Comparison of ENCODE assay signal across 7 mouse cellular contexts in genomic region chr3:105714091-105714819, GRCm38 (mm10). TPM values are rescaled to one million over a fixed set of nuclear protein-coding genes. Genes with fewer than 3 reads are reported as not detected.
DNase-seq lines count a peak whose midpoint lies in the region; ATAC-seq lines count a peak whose summit lies in the region.

No protein-coding gene starts in this region.

- no peak overlapping the region for H3K4me2 ChIP-seq in midbrain, embryonic 12.5 days (replicated peaks)

- H3K27ac ChIP-seq in heart, embryonic 10.5 days = peak overlapping the region; percentile 60
- peak overlapping the region; percentile 60 for H3K27ac ChIP-seq in midbrain, embryonic 12.5 days (replicated peaks)

- peaks cover 54% of the 10 kb centered on the region for H3K4me1 ChIP-seq in heart, embryonic 10.5 days
- H3K4me1 ChIP-seq in midbrain, embryonic 12.5 days = peaks cover 18% of the 10 kb centered on the region

- no peaks in the 10 kb centered on the region for H3K27me3 ChIP-seq in heart, embryonic 10.5 days (ENCODE audit: insufficient read depth, poor library complexity, severe bottlenecking)
- H3K27me3 ChIP-seq in midbrain, embryonic 12.5 days = no peaks in the 10 kb centered on the region

- no peak overlapping the region for H3K9ac ChIP-seq in midbrain, embryonic 12.5 days (replicated peaks)

- no peaks in the 10 kb centered on the region for H3K9me3 ChIP-seq in heart, embryonic 10.5 days
- no peaks in the 10 kb centered on the region for H3K9me3 ChIP-seq in midbrain, embryonic 12.5 days

- peaks cover 9% of the 10 kb centered on the region; the same call in 1 of the 2 replicates for H3K36me3 ChIP-seq in heart, embryonic 10.5 days
- no peaks in the 10 kb centered on the region for H3K36me3 ChIP-seq in midbrain, embryonic 12.5 days

- H3K4me3 ChIP-seq in heart, embryonic 10.5 days = no peak overlapping the region
- no peak overlapping the region for H3K4me3 ChIP-seq in midbrain, embryonic 12.5 days

- 12% methylated on average over 8 of the region's 8 CpGs for WGBS in heart, embryonic 10.5 days
- 11% methylated on average over 8 of the region's 8 CpGs for WGBS in midbrain, embryonic 12.5 days

- peak; percentile 49 for ATAC-seq in midbrain, embryonic 12.5 days (ENCODE audit: low FRiP score, low read depth)

- peak; percentile 64 for DNase-seq in adipocyte (ENCODE audit: low spot score)
- DNase-seq in cerebellum, postnatal 14 days = peak; percentile 71 to 80
- DNase-seq in heart, embryonic 10.5 days (ENCODE audit: low spot score) = no peak
- DNase-seq in urinary bladder, adult 18-20 months (ENCODE audit: low spot score in 2 of 2) = no peak
- no peak for DNase-seq in kidney, postnatal 25 days
- DNase-seq in lung, postnatal 14 days = no peak

RNA-seq across cellular contexts. Expression of gene Inka2, which starts 9.9 kb away (rescaled TPM):
- polyA plus RNA-seq in heart, embryonic 10.5 days (2016; fragmentation: Nextera tagmentation; extraction: Ambion mirVana) = 1.5 and 2.4 TPM in 2 replicates
- 1.3 and 1.5 TPM in 2 replicates for polyA plus RNA-seq in midbrain, embryonic 12.5 days (2016; fragmentation: Nextera tagmentation; extraction: Ambion mirVana)

RNA-seq across cellular contexts. Expression of gene Ddx20, which starts 26.9 kb away (rescaled TPM):
- polyA plus RNA-seq in heart, embryonic 10.5 days (2016; fragmentation: Nextera tagmentation; extraction: Ambion mirVana) = 30.5 and 37.2 TPM in 2 replicates
- polyA plus RNA-seq in midbrain, embryonic 12.5 days (2016; fragmentation: Nextera tagmentation; extraction: Ambion mirVana) = 39.7 and 42.4 TPM in 2 replicates

Comparison
In these comparisons a context has a peak if more than half of its experiments do, and no peak if none do; other contexts are left out.
1. DNase-seq: peak in adipocyte (single experiment) and cerebellum, postnatal 14 days (2 of 2); none in heart, embryonic 10.5 days (single experiment), urinary bladder, adult 18-20 months (0 of 2), kidney, postnatal 25 days (0 of 2) and lung, postnatal 14 days (single experiment).